Mouse (Mus musculus): ENCODE measurements around the gene Fdx1. TPM values are rescaled to one million over a fixed set of nuclear protein-coding genes. Genes with fewer than 3 reads are reported as not detected.

The Fdx1 gene
- total and polyA plus RNA-seq, 2 experiments from 2014 or later, result 56.1 to 183 TPM

- no peaks in the 10 kb centered on the region for H3K9me3 ChIP-seq (replicated peaks; ENCODE audit: control insufficient read depth, low read length)
- no peak overlapping the region for H3K27ac ChIP-seq (ENCODE audit: low read depth)
- 68% methylated on average over 5 of the region's 5 CpGs for WGBS
- ATAC-seq (ENCODE audit: insufficient read depth, low read depth) (no peak), DNase-seq (ENCODE audit: low spot score) (no peak)
- H3K4me3 ChIP-seq (ENCODE audit: low read depth, low read length), result no peak overlapping the region
- H3K36me3 ChIP-seq (replicated peaks; ENCODE audit: control insufficient read depth, insufficient read depth, low read length), result no peaks in the 10 kb centered on the region
- H3K9ac ChIP-seq (replicated peaks; ENCODE audit: low read depth, low read length), result no peak overlapping the region
- TF ChIP-seq CTCF (IDR thresholded peaks at IDR 0.05; ENCODE audit: low read depth) (no peak), EP300 (IDR thresholded peaks at IDR 0.05; ENCODE audit: low read depth) (no peak)
- H3K4me1 ChIP-seq (ENCODE audit: control insufficient read depth, insufficient read depth), result 0 out of 2 replicates have a peak, but pooled peaks cover 3% of the 10 kb centered on the region
- H3K27me3 ChIP-seq (ENCODE audit: control insufficient read depth, insufficient read depth, low read length), result no peaks in the 10 kb centered on the region
- no peak overlapping the region for H3K4me2 ChIP-seq (ENCODE audit: low read depth, low read length)
Observed at GRCm38 (mm10) chr9:51929972-51930371, 33.4 kb downstream of the Fdx1 start.

GRCm38 (mm10) chr9:51928659-51929058 is 34.7 kb downstream of the Fdx1 start:
- Histone ChIP-seq H3K36me3 (replicated peaks; ENCODE audit: control insufficient read depth, insufficient read depth, low read length) (no peaks in the 10 kb centered on the region), H3K9ac (replicated peaks; ENCODE audit: low read depth, low read length) (no peak overlapping the region), H3K4me1 (ENCODE audit: control insufficient read depth, insufficient read depth) (0 out of 2 replicates have a peak, but pooled peaks cover 3% of the 10 kb centered on the region), H3K27ac (ENCODE audit: low read depth) (no peak overlapping the region), H3K4me2 (ENCODE audit: low read depth, low read length) (no peak overlapping the region), H3K4me3 (ENCODE audit: low read depth, low read length) (no peak overlapping the region), H3K27me3 (ENCODE audit: control insufficient read depth, insufficient read depth, low read length) (no peaks in the 10 kb centered on the region), H3K9me3 (replicated peaks; ENCODE audit: control insufficient read depth, low read length) (no peaks in the 10 kb centered on the region)
- 55% methylated on average over 7 of the region's 7 CpGs for WGBS
- no peak for ATAC-seq (ENCODE audit: insufficient read depth, low read depth)
- no peak for TF ChIP-seq EP300 (IDR thresholded peaks at IDR 0.05; ENCODE audit: low read depth)
- TF ChIP-seq CTCF (IDR thresholded peaks at IDR 0.05; ENCODE audit: low read depth), result no peak
- DNase-seq (ENCODE audit: low spot score), result no peak

- Histone ChIP-seq H3K4me1 (ENCODE audit: control insufficient read depth, insufficient read depth) (0 out of 2 replicates have a peak, but pooled peaks cover 3% of the 10 kb centered on the region), H3K36me3 (replicated peaks; ENCODE audit: control insufficient read depth, insufficient read depth, low read length) (no peaks in the 10 kb centered on the region), H3K4me2 (ENCODE audit: low read depth, low read length) (no peak overlapping the region), H3K4me3 (ENCODE audit: low read depth, low read length) (no peak overlapping the region), H3K9me3 (replicated peaks; ENCODE audit: control insufficient read depth, low read length) (no peaks in the 10 kb centered on the region), H3K27ac (ENCODE audit: low read depth) (no peak overlapping the region), H3K27me3 (ENCODE audit: control insufficient read depth, insufficient read depth, low read length) (no peaks in the 10 kb centered on the region), H3K9ac (replicated peaks; ENCODE audit: low read depth, low read length) (no peak overlapping the region)
- no peak for TF ChIP-seq EP300 (IDR thresholded peaks at IDR 0.05; ENCODE audit: low read depth)
- no peak for TF ChIP-seq CTCF (IDR thresholded peaks at IDR 0.05; ENCODE audit: low read depth)
- ATAC-seq (ENCODE audit: insufficient read depth, low read depth) (no peak), DNase-seq (ENCODE audit: low spot score) (peak; percentile 7)
- WGBS, result 31% methylated on average over 10 of the region's 10 CpGs
Observed at GRCm38 (mm10) chr9:51928116-51928515, 35.2 kb downstream of the Fdx1 start.

- TF ChIP-seq EP300 (IDR thresholded peaks at IDR 0.05; ENCODE audit: low read depth), result no peak
- no peak for TF ChIP-seq CTCF (IDR thresholded peaks at IDR 0.05; ENCODE audit: low read depth)
- Histone ChIP-seq H3K4me2 (ENCODE audit: low read depth, low read length) (no peak overlapping the region), H3K9me3 (replicated peaks; ENCODE audit: control insufficient read depth, low read length) (no peaks in the 10 kb centered on the region), H3K4me3 (ENCODE audit: low read depth, low read length) (no peak overlapping the region), H3K27ac (ENCODE audit: low read depth) (no peak overlapping the region), H3K4me1 (ENCODE audit: control insufficient read depth, insufficient read depth) (0 out of 2 replicates have a peak, but pooled peaks cover 3% of the 10 kb centered on the region), H3K27me3 (ENCODE audit: control insufficient read depth, insufficient read depth, low read length) (no peaks in the 10 kb centered on the region), H3K36me3 (replicated peaks; ENCODE audit: control insufficient read depth, insufficient read depth, low read length) (no peaks in the 10 kb centered on the region), H3K9ac (replicated peaks; ENCODE audit: low read depth, low read length) (no peak overlapping the region)
- DNase-seq (ENCODE audit: low spot score) (no peak), ATAC-seq (ENCODE audit: insufficient read depth, low read depth) (no peak)
- 50% methylated on average over 3 of the region's 3 CpGs for WGBS
Observed at GRCm38 (mm10) chr9:51927680-51928079, 35.7 kb downstream of the Fdx1 start.

- no peak overlapping the region for H3K27ac ChIP-seq (ENCODE audit: low read depth)
- no peaks in the 10 kb centered on the region for H3K27me3 ChIP-seq (ENCODE audit: control insufficient read depth, insufficient read depth, low read length)
- DNase-seq (ENCODE audit: low spot score) (no peak), ATAC-seq (ENCODE audit: insufficient read depth, low read depth) (no peak)
- no peak overlapping the region for H3K9ac ChIP-seq (replicated peaks; ENCODE audit: low read depth, low read length)
- H3K4me2 ChIP-seq (ENCODE audit: low read depth, low read length), result no peak overlapping the region
- H3K4me1 ChIP-seq (ENCODE audit: control insufficient read depth, insufficient read depth), result 0 out of 2 replicates have a peak, but pooled peaks cover 3% of the 10 kb centered on the region
- H3K9me3 ChIP-seq (replicated peaks; ENCODE audit: control insufficient read depth, low read length), result no peaks in the 10 kb centered on the region
- TF ChIP-seq CTCF (IDR thresholded peaks at IDR 0.05; ENCODE audit: low read depth), result no peak
- no peak for TF ChIP-seq EP300 (IDR thresholded peaks at IDR 0.05; ENCODE audit: low read depth)
- H3K36me3 ChIP-seq (replicated peaks; ENCODE audit: control insufficient read depth, insufficient read depth, low read length), result no peaks in the 10 kb centered on the region
- H3K4me3 ChIP-seq (ENCODE audit: low read depth, low read length), result no peak overlapping the region
- WGBS, result 78% methylated on average over 8 of the region's 8 CpGs
Observed at GRCm38 (mm10) chr9:51926629-51927028, 36.7 kb downstream of the Fdx1 start.

- TF ChIP-seq EP300 (IDR thresholded peaks at IDR 0.05; ENCODE audit: low read depth) (no peak), CTCF (IDR thresholded peaks at IDR 0.05; ENCODE audit: low read depth) (no peak)
- H3K27ac ChIP-seq (ENCODE audit: low read depth), result no peak overlapping the region
- H3K27me3 ChIP-seq (ENCODE audit: control insufficient read depth, insufficient read depth, low read length), result no peaks in the 10 kb centered on the region
- 67% methylated on average over 8 of the region's 8 CpGs for WGBS
- no peak overlapping the region for H3K4me3 ChIP-seq (ENCODE audit: low read depth, low read length)
- H3K9me3 ChIP-seq (replicated peaks; ENCODE audit: control insufficient read depth, low read length), result no peaks in the 10 kb centered on the region
- H3K4me1 ChIP-seq (ENCODE audit: control insufficient read depth, insufficient read depth), result 0 out of 2 replicates have a peak, but pooled peaks cover 3% of the 10 kb centered on the region
- no peak overlapping the region for H3K9ac ChIP-seq (replicated peaks; ENCODE audit: low read depth, low read length)
- DNase-seq (ENCODE audit: low spot score), result no peak
- no peak for ATAC-seq (ENCODE audit: insufficient read depth, low read depth)
- H3K4me2 ChIP-seq (ENCODE audit: low read depth, low read length), result no peak overlapping the region
- no peaks in the 10 kb centered on the region for H3K36me3 ChIP-seq (replicated peaks; ENCODE audit: control insufficient read depth, insufficient read depth, low read length)
Observed at GRCm38 (mm10) chr9:51924551-51925081, 38.7 kb downstream of the Fdx1 start.
